Mouse (Mus musculus) testis, adult 2 months (tissue): Measurements from ENCODE around the gene Rmi2.

Source experiments
- CTCF ChIP-seq: fragments of 200-500 bp; IDR thresholded peaks from 2 replicates; pipeline ENCODE4 v1.5.1; 2012; ENCODE audit warnings: low read depth, mild to moderate bottlenecking, inconsistent platforms, low read length, moderate library complexity; ENCODE audit not compliant: control insufficient read depth, insufficient read depth, insufficient replicate concordance
- POLR2A ChIP-seq: fragments of 200-500 bp; IDR thresholded peaks from 2 replicates; pipeline ENCODE4 v1.6.1; 2012; ENCODE audit warnings: low read depth, mild to moderate bottlenecking, inconsistent platforms, low read length, moderate library complexity; ENCODE audit not compliant: control insufficient read depth

DNA sequence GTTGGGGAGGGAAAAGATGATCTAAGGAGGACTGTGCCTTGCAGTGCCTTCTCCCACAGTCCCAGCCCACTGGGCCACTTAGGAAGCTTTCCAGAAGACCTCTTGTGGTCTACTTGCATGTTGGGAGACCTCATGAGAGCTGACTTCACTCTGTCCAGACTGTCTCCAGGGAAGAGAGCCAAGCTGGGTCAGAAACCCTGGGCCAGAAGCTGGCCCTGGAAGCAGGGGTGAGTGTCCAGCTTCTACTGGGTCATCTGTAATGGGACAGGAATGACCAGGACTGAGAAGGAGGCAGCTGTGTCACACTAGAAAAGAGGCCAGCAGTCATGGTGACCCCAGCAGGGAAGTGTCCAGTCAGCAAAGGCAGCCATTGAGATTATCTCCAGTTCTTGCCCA, 30.7 kb downstream of the Rmi2 start:
- TF ChIP-seq POLR2A (no peak), CTCF (no peak)
